Mouse (Mus musculus): Measurements from ENCODE around the gene Laptm5. TPM values are rescaled to one million over a fixed set of nuclear protein-coding genes. Genes with fewer than 3 reads are reported as not detected.

Laptm5 gene
- total RNA-seq (2023) = 870 and 996 TPM in 2 replicates

DNA sequence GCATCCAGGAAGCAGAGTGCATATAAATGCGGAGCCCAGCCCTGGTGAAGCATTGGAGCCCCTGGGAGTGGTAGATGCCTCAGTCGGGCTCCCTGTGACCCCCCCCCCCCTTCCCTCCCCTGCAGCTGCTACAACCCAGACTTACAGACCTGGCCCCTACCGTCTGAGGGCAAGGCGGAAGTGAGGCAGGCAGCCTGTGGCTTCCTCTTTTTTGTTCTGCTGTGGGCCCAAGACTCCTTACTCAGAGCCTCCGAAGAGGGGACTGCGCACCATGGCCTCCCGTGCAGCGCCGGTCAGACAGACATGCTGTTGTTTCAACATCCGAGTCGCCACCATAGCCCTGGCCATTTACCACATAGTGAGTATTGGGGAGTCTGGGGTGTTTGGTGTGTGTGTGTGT lies at the start of gene Laptm5:
TSS of gene Laptm5 (plus strand) at position 49 of the 400 bp plus-strand sequence.

DNA sequence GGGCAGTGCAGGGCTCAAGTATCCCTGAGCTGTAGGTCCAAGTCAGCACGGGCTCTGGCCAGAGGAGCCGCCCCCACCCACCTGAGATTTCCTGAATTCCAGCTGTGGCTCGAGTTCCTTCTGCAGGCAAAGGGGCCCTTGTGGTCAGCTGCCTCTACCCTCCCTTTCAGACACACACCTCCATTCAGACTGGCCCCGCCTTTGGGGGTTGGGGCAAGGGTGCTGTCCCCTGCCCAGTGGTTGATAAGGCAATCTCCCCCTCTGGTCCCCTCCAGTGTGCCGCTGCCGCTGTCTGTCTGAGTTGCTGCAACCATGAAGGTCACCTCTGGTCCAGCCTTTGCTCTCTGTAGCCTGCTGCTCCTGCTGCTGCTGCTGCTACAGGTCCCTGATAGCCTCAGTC lies 31.2 kb downstream of the Laptm5 start, which contains the start of gene Matn1:
TSS of gene Matn1 (plus strand) at position 274 of the 400 bp plus-strand sequence.

Other genes with a start within 250 kb of the Laptm5 start
- 55.9 and 73.2 TPM in 2 replicates for gene Pum1, start 249.8 kb upstream of the Laptm5 start, total RNA-seq (2023)
- gene Sdc3, start 120.6 kb upstream of the Laptm5 start, total RNA-seq (2023) = 1.4 and 6.0 TPM in 2 replicates
- gene Matn1, start 31.3 kb downstream of the Laptm5 start, total RNA-seq (2023) = 0.60 TPM in 1 of 2 replicates, not detected in the other